Mouse (Mus musculus): ENCODE results near the gene Nos1. TPM values are rescaled to one million over a fixed set of nuclear protein-coding genes. Genes with fewer than 3 reads are reported as not detected.

Nos1 gene
- polyA plus RNA-seq, 1 experiment from 2014 or later: 0.88 TPM

DNA sequence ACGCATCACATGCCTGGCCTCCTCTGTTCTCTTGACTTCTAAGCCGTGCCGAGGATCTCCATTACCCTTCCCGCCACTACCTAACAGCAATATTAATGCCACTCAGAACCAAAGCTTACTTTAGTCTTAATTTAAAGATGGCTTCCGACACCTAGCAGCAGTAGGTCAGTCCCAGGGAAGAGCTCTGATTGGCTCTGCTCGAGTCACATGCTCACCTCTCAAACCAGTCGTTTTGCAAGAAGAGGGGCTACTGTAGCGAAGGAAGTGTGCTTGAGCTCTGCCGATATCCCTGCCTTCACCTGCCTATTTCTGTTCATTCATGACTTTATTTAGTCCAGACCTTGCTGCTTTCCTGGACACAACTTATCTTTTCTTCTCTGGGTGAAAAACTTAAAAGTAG lies 43.0 kb downstream of the Nos1 start:
- H3K27ac ChIP-seq (ENCODE audit: low read depth): no peak overlapping the region
- H3K27me3 ChIP-seq (replicated peaks; ENCODE audit: control insufficient read depth, insufficient read depth, low read length): no peaks in the 10 kb centered on the region
- H3K4me2 ChIP-seq (ENCODE audit: low read length): no peak overlapping the region
- ATAC-seq (replicated peaks; ENCODE audit: low FRiP score, low TSS enrichment, low read depth) (no peak), DNase-seq (ENCODE audit: low spot score) (no peak)
- no peak overlapping the region for H3K4me3 ChIP-seq (ENCODE audit: low read depth, low read length)
- H3K9ac ChIP-seq (ENCODE audit: low read length): no peak overlapping the region
- WGBS: 93% methylated on average over 9 of the region's 9 CpGs
- no peaks in the 10 kb centered on the region for H3K36me3 ChIP-seq (ENCODE audit: control insufficient read depth, insufficient read depth, low read length)
- no peaks in the 10 kb centered on the region for H3K4me1 ChIP-seq (replicated peaks; ENCODE audit: control insufficient read depth, insufficient read depth, low read length)
- H3K9me3 ChIP-seq (ENCODE audit: control insufficient read depth, low read length): no peaks in the 10 kb centered on the region

DNA sequence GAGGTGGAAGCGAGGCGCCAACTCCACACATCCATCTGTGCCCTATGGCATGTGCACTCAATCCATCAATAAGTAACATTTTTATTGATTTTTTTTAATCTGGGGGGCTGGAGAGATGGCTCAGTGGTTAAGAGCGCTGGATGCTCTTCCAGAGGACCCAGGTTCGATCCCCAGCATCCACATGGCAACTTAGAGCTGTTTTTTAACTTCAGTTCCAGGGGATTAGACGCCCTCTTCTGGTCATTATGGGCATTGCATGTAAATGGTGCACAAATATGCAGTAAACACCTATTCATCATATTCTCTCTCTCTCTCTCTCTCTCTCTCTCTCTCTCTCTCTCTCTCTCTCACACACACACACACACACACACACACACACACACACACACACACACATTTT lies 43.7 kb downstream of the Nos1 start:
- H3K4me3 ChIP-seq (ENCODE audit: low read depth, low read length): no peak overlapping the region
- 72% methylated on average over 5 of the region's 5 CpGs for WGBS
- no peak for DNase-seq (ENCODE audit: low spot score)
- no peak overlapping the region for H3K27ac ChIP-seq (ENCODE audit: low read depth)
- no peaks in the 10 kb centered on the region for H3K9me3 ChIP-seq (ENCODE audit: control insufficient read depth, low read length)
- no peak for ATAC-seq (replicated peaks; ENCODE audit: low FRiP score, low TSS enrichment, low read depth)
- H3K27me3 ChIP-seq (replicated peaks; ENCODE audit: control insufficient read depth, insufficient read depth, low read length): no peaks in the 10 kb centered on the region
- H3K4me2 ChIP-seq (ENCODE audit: low read length): no peak overlapping the region
- H3K9ac ChIP-seq (ENCODE audit: low read length): no peak overlapping the region
- no peaks in the 10 kb centered on the region for H3K4me1 ChIP-seq (replicated peaks; ENCODE audit: control insufficient read depth, insufficient read depth, low read length)
- no peaks in the 10 kb centered on the region for H3K36me3 ChIP-seq (ENCODE audit: control insufficient read depth, insufficient read depth, low read length)

DNA sequence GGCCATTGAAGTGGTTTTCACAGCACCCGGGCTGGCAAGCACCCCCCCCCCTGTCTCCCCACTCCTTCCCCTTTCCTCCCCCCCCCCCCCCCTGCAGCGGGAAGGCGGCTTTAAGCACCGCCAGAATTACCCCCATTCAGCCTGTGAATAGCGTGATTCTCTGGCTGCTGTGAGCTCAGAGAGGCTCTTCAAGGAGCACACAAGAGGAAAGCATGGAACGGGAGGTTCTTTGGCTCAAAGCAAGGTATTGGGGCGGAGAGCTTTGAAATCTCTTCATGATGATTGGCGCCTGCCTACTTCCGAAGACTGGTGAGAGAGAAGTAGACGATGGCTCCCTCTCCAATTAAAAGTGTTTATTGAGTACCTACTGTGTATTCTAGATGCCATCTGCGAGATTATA lies 44.5 kb downstream of the Nos1 start:
- no peaks in the 10 kb centered on the region for H3K4me1 ChIP-seq (replicated peaks; ENCODE audit: control insufficient read depth, insufficient read depth, low read length)
- DNase-seq (ENCODE audit: low spot score): no peak
- WGBS: 81% methylated on average over 10 of the region's 11 CpGs
- ATAC-seq (replicated peaks; ENCODE audit: low FRiP score, low TSS enrichment, low read depth): no peak
- H3K9me3 ChIP-seq (ENCODE audit: control insufficient read depth, low read length): no peaks in the 10 kb centered on the region
- no peak overlapping the region for H3K4me2 ChIP-seq (ENCODE audit: low read length)
- no peak overlapping the region for H3K4me3 ChIP-seq (ENCODE audit: low read depth, low read length)
- no peak overlapping the region for H3K27ac ChIP-seq (ENCODE audit: low read depth)
- no peak overlapping the region for H3K9ac ChIP-seq (ENCODE audit: low read length)
- H3K36me3 ChIP-seq (ENCODE audit: control insufficient read depth, insufficient read depth, low read length): no peaks in the 10 kb centered on the region
- no peaks in the 10 kb centered on the region for H3K27me3 ChIP-seq (replicated peaks; ENCODE audit: control insufficient read depth, insufficient read depth, low read length)

DNA sequence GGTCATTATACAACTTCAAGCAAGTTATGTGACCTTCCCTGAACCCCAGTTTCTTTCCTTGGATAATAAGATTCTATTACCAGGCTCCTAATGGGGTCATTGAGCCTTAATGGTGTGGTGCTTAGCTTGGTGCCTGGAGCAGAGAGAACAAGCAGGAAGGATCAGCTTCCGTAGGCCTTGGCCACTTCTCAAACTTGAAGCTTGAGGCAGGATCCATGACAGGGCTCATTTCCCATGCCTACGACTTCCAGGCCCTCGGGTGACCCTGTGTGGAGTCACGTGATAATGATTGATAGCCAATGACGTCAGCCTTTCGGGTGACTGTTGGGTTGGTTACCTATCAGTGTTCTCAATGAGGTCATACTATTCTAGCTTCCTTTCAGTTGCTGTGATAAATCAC lies 46.5 kb downstream of the Nos1 start:
- no peak for ATAC-seq (replicated peaks; ENCODE audit: low FRiP score, low TSS enrichment, low read depth)
- no peaks in the 10 kb centered on the region for H3K36me3 ChIP-seq (ENCODE audit: control insufficient read depth, insufficient read depth, low read length)
- no peak overlapping the region for H3K27ac ChIP-seq (ENCODE audit: low read depth)
- H3K9me3 ChIP-seq (ENCODE audit: control insufficient read depth, low read length): no peaks in the 10 kb centered on the region
- H3K9ac ChIP-seq (ENCODE audit: low read length): no peak overlapping the region
- H3K4me1 ChIP-seq (replicated peaks; ENCODE audit: control insufficient read depth, insufficient read depth, low read length): no peaks in the 10 kb centered on the region
- H3K4me2 ChIP-seq (ENCODE audit: low read length): no peak overlapping the region
- 76% methylated on average over 6 of the region's 6 CpGs for WGBS
- no peak overlapping the region for H3K4me3 ChIP-seq (ENCODE audit: low read depth, low read length)
- no peak for DNase-seq (ENCODE audit: low spot score)
- H3K27me3 ChIP-seq (replicated peaks; ENCODE audit: control insufficient read depth, insufficient read depth, low read length): no peaks in the 10 kb centered on the region

DNA sequence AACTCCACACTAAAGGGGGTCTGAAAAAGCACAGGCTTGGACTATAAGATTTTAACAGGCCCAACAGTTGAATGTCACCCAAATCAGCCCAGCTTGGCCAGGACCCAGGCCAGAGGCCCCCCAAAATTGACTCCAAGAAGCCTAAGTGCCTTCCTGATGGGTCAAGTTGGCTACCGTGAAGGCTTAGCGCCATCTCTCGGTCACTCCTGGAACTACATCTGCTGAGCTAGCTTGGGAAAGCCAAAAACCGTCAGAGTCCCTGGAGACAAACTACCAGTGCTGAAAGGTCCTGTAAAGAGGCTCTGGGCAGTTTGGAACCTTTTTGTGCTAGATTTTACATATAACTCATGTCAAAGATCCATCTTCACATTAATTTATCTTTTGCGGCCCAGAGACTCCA lies 56.1 kb downstream of the Nos1 start:
- ATAC-seq (replicated peaks; ENCODE audit: low FRiP score, low TSS enrichment, low read depth) (no peak), DNase-seq (ENCODE audit: low spot score) (peak; percentile 91)
- Histone ChIP-seq H3K9me3 (ENCODE audit: control insufficient read depth, low read length) (no peaks in the 10 kb centered on the region), H3K27me3 (replicated peaks; ENCODE audit: control insufficient read depth, insufficient read depth, low read length) (peaks cover 41% of the 10 kb centered on the region), H3K27ac (ENCODE audit: low read depth) (no peak overlapping the region), H3K4me1 (replicated peaks; ENCODE audit: control insufficient read depth, insufficient read depth, low read length) (no peaks in the 10 kb centered on the region), H3K4me2 (ENCODE audit: low read length) (no peak overlapping the region), H3K9ac (ENCODE audit: low read length) (no peak overlapping the region), H3K36me3 (ENCODE audit: control insufficient read depth, insufficient read depth, low read length) (no peaks in the 10 kb centered on the region), H3K4me3 (ENCODE audit: low read depth, low read length) (no peak overlapping the region)
- 8% methylated on average over 5 of the region's 5 CpGs for WGBS

DNA sequence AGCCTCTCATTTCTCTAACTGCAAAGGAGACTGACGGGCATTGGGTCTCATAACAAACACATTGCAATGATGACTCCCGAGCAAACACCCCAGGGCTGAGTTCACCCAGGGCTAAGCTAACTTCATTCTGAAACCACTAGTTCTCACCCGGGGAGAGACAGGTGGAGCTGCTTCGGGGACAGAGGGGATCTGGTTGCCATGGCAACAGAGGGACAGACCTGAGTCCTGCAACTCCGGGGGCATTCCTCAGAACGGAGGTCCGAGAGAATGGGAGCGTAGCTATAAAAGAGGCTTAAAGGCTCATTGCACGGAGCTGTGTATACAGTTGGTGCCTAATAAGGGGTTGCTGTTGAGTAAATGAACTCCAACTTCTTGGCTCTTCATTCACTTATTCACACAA lies 56.9 kb downstream of the Nos1 start:
- H3K36me3 ChIP-seq (ENCODE audit: control insufficient read depth, insufficient read depth, low read length): no peaks in the 10 kb centered on the region
- DNase-seq (ENCODE audit: low spot score) (no peak), ATAC-seq (replicated peaks; ENCODE audit: low FRiP score, low TSS enrichment, low read depth) (no peak)
- no peak overlapping the region for H3K4me2 ChIP-seq (ENCODE audit: low read length)
- WGBS: 22% methylated on average over 9 of the region's 9 CpGs
- H3K9ac ChIP-seq (ENCODE audit: low read length): no peak overlapping the region
- H3K4me1 ChIP-seq (replicated peaks; ENCODE audit: control insufficient read depth, insufficient read depth, low read length): no peaks in the 10 kb centered on the region
- no peak overlapping the region for H3K4me3 ChIP-seq (ENCODE audit: low read depth, low read length)
- no peak overlapping the region for H3K27ac ChIP-seq (ENCODE audit: low read depth)
- no peaks in the 10 kb centered on the region for H3K9me3 ChIP-seq (ENCODE audit: control insufficient read depth, low read length)
- H3K27me3 ChIP-seq (replicated peaks; ENCODE audit: control insufficient read depth, insufficient read depth, low read length): peaks cover 49% of the 10 kb centered on the region

DNA sequence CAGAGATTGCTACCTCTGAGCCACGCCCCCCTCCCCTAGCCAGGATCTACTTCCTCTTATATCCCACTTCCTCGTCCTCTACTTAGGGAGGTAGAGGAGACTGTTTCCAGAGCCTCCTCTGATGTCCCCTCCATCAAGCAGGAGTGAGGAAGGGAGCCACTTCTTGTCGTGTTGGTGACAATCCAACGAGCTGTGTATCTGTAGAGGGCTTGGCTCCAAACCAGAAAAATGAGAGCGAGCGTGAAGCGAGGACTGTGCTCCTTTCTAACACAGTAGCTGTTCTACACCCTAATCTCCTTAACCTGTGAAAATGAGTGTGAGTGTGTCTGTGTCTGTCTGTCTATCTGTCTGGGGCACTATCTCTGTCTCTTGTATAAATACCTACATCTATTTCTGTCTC lies 58.7 kb downstream of the Nos1 start:
- Histone ChIP-seq H3K36me3 (ENCODE audit: control insufficient read depth, insufficient read depth, low read length) (no peaks in the 10 kb centered on the region), H3K27ac (ENCODE audit: low read depth) (no peak overlapping the region), H3K9me3 (ENCODE audit: control insufficient read depth, low read length) (no peaks in the 10 kb centered on the region), H3K4me2 (ENCODE audit: low read length) (no peak overlapping the region), H3K4me1 (replicated peaks; ENCODE audit: control insufficient read depth, insufficient read depth, low read length) (no peaks in the 10 kb centered on the region), H3K4me3 (ENCODE audit: low read depth, low read length) (no peak overlapping the region), H3K27me3 (replicated peaks; ENCODE audit: control insufficient read depth, insufficient read depth, low read length) (peaks cover 65% of the 10 kb centered on the region), H3K9ac (ENCODE audit: low read length) (no peak overlapping the region)
- ATAC-seq (replicated peaks; ENCODE audit: low FRiP score, low TSS enrichment, low read depth) (no peak), DNase-seq (ENCODE audit: low spot score) (no peak)
- 75% methylated on average over 7 of the region's 7 CpGs for WGBS

DNA sequence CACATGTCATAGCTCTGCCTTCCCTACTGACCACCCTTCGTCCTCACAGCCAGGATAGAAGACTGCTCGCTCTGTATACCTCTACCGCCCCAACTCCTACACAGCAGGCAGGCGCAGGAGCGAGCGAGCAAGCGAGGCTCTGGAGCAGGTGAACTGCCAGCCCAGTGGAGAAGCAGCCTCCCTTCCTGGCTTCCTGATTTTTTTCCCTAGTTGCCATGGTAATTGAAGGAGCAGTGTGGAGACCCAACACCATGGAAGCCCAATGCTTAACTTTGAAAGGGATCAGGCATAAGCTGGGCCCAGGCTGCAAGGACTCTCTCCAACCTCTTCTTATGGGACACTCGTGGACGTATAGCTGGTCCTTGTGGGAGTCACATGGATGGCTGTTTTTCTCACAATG lies 59.4 kb downstream of the Nos1 start:
- no peak overlapping the region for H3K9ac ChIP-seq (ENCODE audit: low read length)
- H3K9me3 ChIP-seq (ENCODE audit: control insufficient read depth, low read length): no peaks in the 10 kb centered on the region
- 41% methylated on average over 9 of the region's 9 CpGs for WGBS
- ATAC-seq (replicated peaks; ENCODE audit: low FRiP score, low TSS enrichment, low read depth) (no peak), DNase-seq (ENCODE audit: low spot score) (no peak)
- H3K27ac ChIP-seq (ENCODE audit: low read depth): no peak overlapping the region
- H3K27me3 ChIP-seq (replicated peaks; ENCODE audit: control insufficient read depth, insufficient read depth, low read length): peaks cover 67% of the 10 kb centered on the region
- H3K4me1 ChIP-seq (replicated peaks; ENCODE audit: control insufficient read depth, insufficient read depth, low read length): no peaks in the 10 kb centered on the region
- H3K4me2 ChIP-seq (ENCODE audit: low read length): no peak overlapping the region
- no peak overlapping the region for H3K4me3 ChIP-seq (ENCODE audit: low read depth, low read length)
- H3K36me3 ChIP-seq (ENCODE audit: control insufficient read depth, insufficient read depth, low read length): no peaks in the 10 kb centered on the region

DNA sequence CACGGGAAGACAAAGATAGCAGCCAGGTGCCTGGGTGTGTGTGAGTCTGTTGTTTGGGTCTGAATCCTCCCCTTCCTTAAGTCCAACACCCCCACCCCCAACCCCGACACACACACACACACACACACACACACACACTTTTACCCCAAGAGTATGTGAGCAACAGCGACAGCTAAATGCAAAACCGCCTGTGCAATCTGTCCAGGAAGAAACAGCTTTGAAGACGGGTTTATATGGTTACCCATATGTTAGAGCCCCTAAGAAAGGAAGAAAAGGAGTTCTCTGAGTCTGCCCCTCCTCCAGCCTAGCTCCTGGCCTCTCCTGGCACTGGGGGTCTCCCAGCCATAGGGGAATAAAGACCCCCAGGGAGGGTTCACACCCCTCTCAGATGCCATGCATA lies 60.2 kb downstream of the Nos1 start:
- Histone ChIP-seq H3K4me2 (ENCODE audit: low read length) (no peak overlapping the region), H3K36me3 (ENCODE audit: control insufficient read depth, insufficient read depth, low read length) (no peaks in the 10 kb centered on the region), H3K4me1 (replicated peaks; ENCODE audit: control insufficient read depth, insufficient read depth, low read length) (no peaks in the 10 kb centered on the region), H3K4me3 (ENCODE audit: low read depth, low read length) (no peak overlapping the region), H3K9me3 (ENCODE audit: control insufficient read depth, low read length) (no peaks in the 10 kb centered on the region), H3K27ac (ENCODE audit: low read depth) (no peak overlapping the region), H3K9ac (ENCODE audit: low read length) (no peak overlapping the region), H3K27me3 (replicated peaks; ENCODE audit: control insufficient read depth, insufficient read depth, low read length) (peaks cover 69% of the 10 kb centered on the region)
- DNase-seq (ENCODE audit: low spot score) (no peak), ATAC-seq (replicated peaks; ENCODE audit: low FRiP score, low TSS enrichment, low read depth) (no peak)
- WGBS: 31% methylated on average over 5 of the region's 5 CpGs

Measured in intestine, embryonic 14.5 days (tissue).